ENCODE assay signal across 8 mouse cellular contexts in genomic region chr4:132329115-132329834, GRCm38 (mm10). TPM values are rescaled to one million over a fixed set of nuclear protein-coding genes. Genes with fewer than 3 reads are reported as not detected.
DNase-seq lines count a peak whose midpoint lies in the region; ATAC-seq and TF ChIP-seq lines count a peak whose summit lies in the region.

Gene Trnau1ap, minus strand, starts transcription at chr4:132329538.

- DNase-seq in MEL (ENCODE audit: low read depth, low spot score): peak; percentile 96
- DNase-seq in cerebellum, adult 18-20 months: peak; percentile 88 to 91
- DNase-seq in forebrain, postnatal 0 days: peak; percentile 90
- peak; percentile 92 for DNase-seq in heart, postnatal 4 days
- peak; percentile 86 for DNase-seq in layer of hippocampus, adult 9-11 months
- peak; percentile 97 for DNase-seq in lung, postnatal 0 days (ENCODE audit: low spot score)
- peak; percentile 76 for DNase-seq in ovary, postnatal 14 days (ENCODE audit: low spot score)
- DNase-seq in thymus, postnatal 14 days: peak; percentile 93

- TF ChIP-seq POLR2A in MEL (IDR thresholded peaks at IDR 0.05; ENCODE audit: control insufficient read depth in 1 of 2, insufficient read depth in 1 of 2, low read depth in 1 of 2, low read length in 2 of 2, poor library complexity in 1 of 2): peak; percentile 92 to 96

- H3K4me2 ChIP-seq in forebrain, postnatal 0 days (ENCODE audit: low read depth): peak within 1 kb of the TSS; percentile 73
- H3K4me2 ChIP-seq in lung, postnatal 0 days (replicated peaks; ENCODE audit: low read depth, low read length): peak within 1 kb of the TSS; percentile 65

- TF ChIP-seq CTCF in MEL (IDR thresholded peaks at IDR 0.05 in 2 of 3, conservative IDR thresholded peaks at IDR 0.05 in 1 of 3; ENCODE audit: control insufficient read depth in 1 of 3, insufficient read depth in 1 of 3, low read depth in 2 of 3, low read length in 3 of 3, poor library complexity in 1 of 3, severe bottlenecking in 1 of 3): no peak
- peak; percentile 33; the same call in 1 of the 2 replicates for TF ChIP-seq CTCF in forebrain, postnatal 0 days (IDR thresholded peaks at IDR 0.05; ENCODE audit: low read depth)
- TF ChIP-seq CTCF in lung, postnatal 0 days (IDR thresholded peaks at IDR 0.05): peak; percentile 45

- no peaks in the 10 kb centered on the region for H3K9me3 ChIP-seq in MEL (replicated peaks; ENCODE audit: insufficient read depth, low read length)
- H3K9me3 ChIP-seq in forebrain, postnatal 0 days (ENCODE audit: low read length): no peaks in the 10 kb centered on the region
- no peaks in the 10 kb centered on the region for H3K9me3 ChIP-seq in lung, postnatal 0 days (ENCODE audit: low read length)

- peak within 1 kb of the TSS; percentile 87 for H3K9ac ChIP-seq in MEL (ENCODE audit: control insufficient read depth, low read depth, low read length, poor library complexity, severe bottlenecking)
- peak within 1 kb of the TSS; percentile 91 for H3K9ac ChIP-seq in forebrain, postnatal 0 days
- peak within 1 kb of the TSS; percentile 64 for H3K9ac ChIP-seq in lung, postnatal 0 days (replicated peaks; ENCODE audit: low read depth)

- peak; percentile 95 for ATAC-seq in forebrain, postnatal 0 days
- ATAC-seq in lung, postnatal 0 days: peak; percentile 99

- H3K27me3 ChIP-seq in MEL (ENCODE audit: control insufficient read depth in 1 of 2, insufficient read depth in 2 of 2, low read length in 2 of 2): no peaks in the 10 kb centered on the region
- no peaks in the 10 kb centered on the region for H3K27me3 ChIP-seq in forebrain, postnatal 0 days (ENCODE audit: insufficient read depth, low read length)
- H3K27me3 ChIP-seq in lung, postnatal 0 days (replicated peaks; ENCODE audit: insufficient read depth, low read length): no peaks in the 10 kb centered on the region

- TF ChIP-seq EP300 in MEL (IDR thresholded peaks at IDR 0.05; ENCODE audit: low read depth in 1 of 2, low read length in 2 of 2): 0 out of 4 replicates have a peak, but pooled peaks of 1 of the 2 experiments have one; percentile 6
- no peak for TF ChIP-seq EP300 in lung, postnatal 0 days (IDR thresholded peaks at IDR 0.05)

- H3K4me3 ChIP-seq in MEL (ENCODE audit: control insufficient read depth in 1 of 2, insufficient read depth in 1 of 2, low read depth in 2 of 2, low read length in 2 of 2): peak within 1 kb of the TSS; percentile 81 to 89
- H3K4me3 ChIP-seq in forebrain, postnatal 0 days (ENCODE audit: low read depth, low read length): peak within 1 kb of the TSS; percentile 83
- H3K4me3 ChIP-seq in lung, postnatal 0 days (ENCODE audit: low read depth, low read length): peak within 1 kb of the TSS; percentile 49

- H3K36me3 ChIP-seq in MEL (ENCODE audit: control insufficient read depth in 1 of 2, insufficient read depth in 2 of 2, low read length in 2 of 2): peaks cover 4 to 9% of the 10 kb centered on the region in 2 experiments; a peak in 3 of 4 replicates
- peaks cover 23% of the 10 kb centered on the region for H3K36me3 ChIP-seq in forebrain, postnatal 0 days (ENCODE audit: insufficient read depth)
- H3K36me3 ChIP-seq in lung, postnatal 0 days (ENCODE audit: insufficient read depth, low read length): 0 out of 2 replicates have a peak, but pooled peaks cover 6% of the 10 kb centered on the region

- WGBS in forebrain, postnatal 0 days: under 1% methylated on average over 52 of the region's 52 CpGs
- under 1% methylated on average over 52 of the region's 52 CpGs for WGBS in lung, postnatal 0 days

- H3K79me2 ChIP-seq in MEL (ENCODE audit: control insufficient read depth, insufficient read depth, low read length, poor library complexity): peaks cover 13% of the 10 kb centered on the region

- peaks cover 4 to 14% of the 10 kb centered on the region in 2 experiments; a peak in 3 of 4 replicates for H3K4me1 ChIP-seq in MEL (ENCODE audit: control insufficient read depth in 1 of 2, insufficient read depth in 2 of 2, low read length in 2 of 2)
- H3K4me1 ChIP-seq in forebrain, postnatal 0 days (ENCODE audit: insufficient read depth): peaks cover 7% of the 10 kb centered on the region; the same call in 1 of the 2 replicates
- 0 out of 2 replicates have a peak, but pooled peaks cover 7% of the 10 kb centered on the region for H3K4me1 ChIP-seq in lung, postnatal 0 days (ENCODE audit: insufficient read depth, low read depth, low read length)

- peak within 1 kb of the TSS; percentile 91 for H3K27ac ChIP-seq in MEL (ENCODE audit: control insufficient read depth, low read depth, low read length)
- peak within 1 kb of the TSS; percentile 84 for H3K27ac ChIP-seq in forebrain, postnatal 0 days (ENCODE audit: low read depth, low read length)
- H3K27ac ChIP-seq in lung, postnatal 0 days (ENCODE audit: low read length): peak within 1 kb of the TSS; percentile 86

- TF ChIP-seq RAD21 in MEL (IDR thresholded peaks at IDR 0.05; ENCODE audit: low read depth, low read length): no peak

TF ChIP-seq in MEL, 35 proteins besides CTCF, POLR2A, EP300 and RAD21:
- TF ChIP-seq SIN3A (IDR thresholded peaks at IDR 0.05; ENCODE audit: low read length) (peak; percentile 84), HCFC1 (IDR thresholded peaks at IDR 0.05; ENCODE audit: low read depth, low read length) (peak; percentile 77; the same call in 1 of the 2 replicates), MYC (IDR thresholded peaks at IDR 0.05; ENCODE audit: low read depth, low read length) (peak; percentile 83; the same call in 1 of the 2 replicates), ZNF384 (IDR thresholded peaks at IDR 0.05; ENCODE audit: low read depth, low read length) (no peak), UBTF (IDR thresholded peaks at IDR 0.05; ENCODE audit: borderline replicate concordance, insufficient read depth, low read depth, low read length) (peak; percentile 66; the same call in 1 of the 2 replicates), MAFK (IDR thresholded peaks at IDR 0.05; ENCODE audit: borderline replicate concordance, low read depth, low read length) (no peak), NELFE (IDR thresholded peaks at IDR 0.05; ENCODE audit: low read depth, low read length) (peak; percentile 97), USF2 (IDR thresholded peaks at IDR 0.05; ENCODE audit: borderline replicate concordance in 1 of 2, insufficient read depth in 1 of 2, low read depth in 1 of 2, low read length in 2 of 2) (no peak), KAT2A (conservative IDR thresholded peaks at IDR 0.05; ENCODE audit: low read depth, low read length) (peak; percentile 35; the same call in 1 of the 2 replicates), NRF1 (IDR thresholded peaks at IDR 0.05; ENCODE audit: insufficient read depth, low read depth, low read length, poor library complexity, severe bottlenecking) (peak; percentile 67), ELF1 (IDR thresholded peaks at IDR 0.05; ENCODE audit: low read depth, low read length) (peak; percentile 83), ZMIZ1 (IDR thresholded peaks at IDR 0.05; ENCODE audit: low read depth, low read length) (peak; percentile 90), MAX (IDR thresholded peaks at IDR 0.05; ENCODE audit: low read length) (peak; percentile 80), ZC3H11A (IDR thresholded peaks at IDR 0.05; ENCODE audit: low read depth, low read length) (no peak), TAL1 (IDR thresholded peaks at IDR 0.05; ENCODE audit: low read length) (no peak), GABPA (IDR thresholded peaks at IDR 0.05; ENCODE audit: low read depth, low read length) (no peak), RCOR1 (IDR thresholded peaks at IDR 0.05; ENCODE audit: low read depth, low read length) (no peak), MEF2A (IDR thresholded peaks at IDR 0.05; ENCODE audit: extremely low read depth, insufficient replicate concordance, low read depth, low read length, poor library complexity, severe bottlenecking) (no peak), SMC3 (IDR thresholded peaks at IDR 0.05; ENCODE audit: low read depth, low read length) (peak; percentile 18; the same call in 1 of the 2 replicates), MXI1 (IDR thresholded peaks at IDR 0.05; ENCODE audit: low read depth, low read length) (peak; percentile 90; the same call in 1 of the 2 replicates), TCF12 (IDR thresholded peaks at IDR 0.05; ENCODE audit: low read depth, low read length) (peak; percentile 68), ETS1 (IDR thresholded peaks at IDR 0.05; ENCODE audit: low read depth, low read length) (peak; percentile 41; the same call in 1 of the 2 replicates), POLR2AphosphoS2 (IDR thresholded peaks at IDR 0.05; ENCODE audit: low read length) (peak; percentile 92), TBP (IDR thresholded peaks at IDR 0.05; ENCODE audit: low read depth, low read length) (peak; percentile 32; the same call in 1 of the 2 replicates), GATA1 (IDR thresholded peaks at IDR 0.05; ENCODE audit: low read depth, low read length) (no peak), MYB (IDR thresholded peaks at IDR 0.05; ENCODE audit: low read depth, low read length) (no peak), CHD2 (IDR thresholded peaks at IDR 0.05; ENCODE audit: low read length) (no peak), JUND (IDR thresholded peaks at IDR 0.05; ENCODE audit: low read depth, low read length) (no peak), ZKSCAN1 (IDR thresholded peaks at IDR 0.05; ENCODE audit: low read depth, low read length) (no peak; the same call in 1 of the 2 replicates), USF1 (IDR thresholded peaks at IDR 0.05; ENCODE audit: low read depth, low read length) (no peak), POLR2AphosphoS5 (IDR thresholded peaks at IDR 0.05; ENCODE audit: borderline replicate concordance, low read depth, low read length) (peak; percentile 51; the same call in 1 of the 2 replicates), CHD1 (IDR thresholded peaks at IDR 0.05; ENCODE audit: low read depth, low read length) (no peak), E2F4 (IDR thresholded peaks at IDR 0.05; ENCODE audit: borderline replicate concordance, low read depth, low read length) (no peak), MAZ (IDR thresholded peaks at IDR 0.05; ENCODE audit: low read depth, low read length) (peak; percentile 99), BHLHE40 (IDR thresholded peaks at IDR 0.05; ENCODE audit: borderline replicate concordance, low read depth, low read length) (no peak)

RNA-seq across cellular contexts. Expression of gene Trnau1ap, which starts in this region (rescaled TPM):
- 110 and 117 TPM in 2 replicates for total RNA-seq in MEL (2012; rRNA removed)
- 100 to 1,000 TPM in 1 of 2 experiments, not detected in 1; 102 TPM for polyA plus RNA-seq in MEL (2012; ENCODE audit: insufficient read depth in 1 of 2, insufficient read length in 2 of 2, low read depth in 1 of 2, low replicate concordance in 2 of 2, missing spikeins in 1 of 2)
- 57.2 and 62.1 TPM in 2 replicates for total RNA-seq in forebrain, postnatal 0 days (2014; rRNA removed)
- 62.1 and 75.6 TPM in 2 replicates for polyA plus RNA-seq in forebrain, postnatal 0 days (2015; fragmentation: Nextera tagmentation; extraction: Ambion mirVana)
- 10 to 100 TPM; 33.5 to 39.1 TPM for total RNA-seq in heart, postnatal 4 days (2021)
- 49.8 and 52.9 TPM in 2 replicates for polyA plus RNA-seq in lung, postnatal 0 days (2015; fragmentation: Nextera tagmentation; extraction: Ambion mirVana)

Comparison
In these comparisons a context has a peak if more than half of its experiments do, and no peak if none do; other contexts are left out.
1. Peak in every context shown above with its lines: DNase-seq, ATAC-seq, H3K4me3 ChIP-seq and H3K27ac ChIP-seq.
2. CTCF ChIP-seq: peak in forebrain, postnatal 0 days (single experiment) and lung, postnatal 0 days (single experiment); none in MEL (0 of 3).